Mouse (Mus musculus) CD4-positive, CD25-positive, alpha-beta regulatory T cell, adult 2 months (primary cell): ENCODE results near the gene Med10.
A peak's percentile ranks its signal among the peaks of the same experiment; 100 is the strongest.

Experiments used
- DNase-seq: peaks from one replicate; pipeline ENCODE4 v3.0.0-alpha.2; 2012; ENCODE audit warnings: low read depth, low spot score

The Med10 gene

GRCm38 (mm10) chr13:69802095-69802494 is at the start of gene Med10:
Gene Med10, plus strand, starts transcription at chr13:69802395.
- no peak for DNase-seq

GRCm38 (mm10) chr13:69752875-69753274 is 49.3 kb upstream of the Med10 start:
- DNase-seq, result no peak

GRCm38 (mm10) chr13:69758979-69759378 is 43.2 kb upstream of the Med10 start:
- DNase-seq, result no peak

- DNase-seq, result no peak
Measured at GRCm38 (mm10) chr13:69761393-69761792, 40.8 kb upstream of the Med10 start.

- no peak for DNase-seq
Measured at GRCm38 (mm10) chr13:69764646-69765045, 37.5 kb upstream of the Med10 start.

- no peak for DNase-seq
Measured at GRCm38 (mm10) chr13:69768152-69768551, 34.0 kb upstream of the Med10 start.

- DNase-seq, result no peak
Measured at GRCm38 (mm10) chr13:69770538-69771456, 31.4 kb upstream of the Med10 start.

GRCm38 (mm10) chr13:69772358-69772757 is 29.8 kb upstream of the Med10 start:
- DNase-seq, result no peak

- DNase-seq, result no peak
Measured at GRCm38 (mm10) chr13:69778221-69778620, 24.0 kb upstream of the Med10 start.

GRCm38 (mm10) chr13:69788704-69789103 is 13.5 kb upstream of the Med10 start:
- no peak for DNase-seq

GRCm38 (mm10) chr13:69791814-69792213 is 10.4 kb upstream of the Med10 start:
- DNase-seq, result no peak

GRCm38 (mm10) chr13:69792541-69793009 is 9.6 kb upstream of the Med10 start:
- no peak for DNase-seq

GRCm38 (mm10) chr13:69794808-69795207 is 7.4 kb upstream of the Med10 start:
- DNase-seq, result no peak

GRCm38 (mm10) chr13:69809681-69810611 is 7.8 kb downstream of the Med10 start:
- DNase-seq, result peak; percentile 90

- DNase-seq, result no peak
Measured at GRCm38 (mm10) chr13:69810936-69811680, 8.9 kb downstream of the Med10 start.

GRCm38 (mm10) chr13:69813870-69814269 is 11.7 kb downstream of the Med10 start:
- DNase-seq, result peak; percentile 8

- no peak for DNase-seq
Measured at GRCm38 (mm10) chr13:69818306-69818705, 16.1 kb downstream of the Med10 start.

- peak; percentile 27 for DNase-seq
Measured at GRCm38 (mm10) chr13:69821169-69821822, 19.1 kb downstream of the Med10 start.

GRCm38 (mm10) chr13:69823920-69824637 is 21.9 kb downstream of the Med10 start:
- no peak for DNase-seq
